Mouse (Mus musculus) bone marrow, adult 2 months (tissue): ENCODE results near the gene Rnase4. TPM values are rescaled to one million over a fixed set of nuclear protein-coding genes. Genes with fewer than 3 reads are reported as not detected.

Experiments used
- H3K27ac ChIP-seq: fragments of 200-500 bp; 2 replicates; pipeline ENCODE4 v1.5.1; 2012; ENCODE audit warnings: low read depth, mild to moderate bottlenecking, control low read depth, inconsistent platforms, low read length; ENCODE audit not compliant: control insufficient read depth, poor library complexity, insufficient read depth
- H3K4me1 ChIP-seq: fragments of 200-500 bp; 2 replicates; pipeline ENCODE4 v1.6.1; 2011; ENCODE audit warnings: low read length; ENCODE audit not compliant: control insufficient read depth, insufficient read depth
- H3K4me3 ChIP-seq: fragments of 200-500 bp; replicated peaks from 2 replicates; pipeline ENCODE3; 2011; ENCODE audit warnings: mild to moderate bottlenecking, low read depth, low read length, control low read depth; ENCODE audit not compliant: control insufficient read depth
- CTCF ChIP-seq: fragments of 200-500 bp; IDR thresholded peaks from 2 replicates; pipeline ENCODE4 v1.5.1; 2011; ENCODE audit warnings: low read length, control low read depth; ENCODE audit not compliant: control insufficient read depth, insufficient read depth
- POLR2A ChIP-seq: fragments of 200-500 bp; IDR thresholded peaks from 2 replicates; pipeline ENCODE4 v1.6.1; 2011; ENCODE audit warnings: low read depth, mild to moderate bottlenecking, control low read depth, low read length, borderline replicate concordance; ENCODE audit not compliant: control insufficient read depth
- WGBS: fragments of 180-500 bp; shearing (Covaris S2); methylation state at CpG from one replicate; pipeline ENCODE4 v1.1.7; 2018; 5-methylcytosine and 5-hydroxymethylcytosine counted together
- polyA plus RNA-seq: library from polyadenylated mRNA; stranded (reverse); fragments of >200 nt; gene quantifications from 2 replicates; pipeline ENCODE4 v1.2.4, GENCODE M21; 2011; ENCODE audit warnings: low replicate concordance; ENCODE audit not compliant: missing spikeins, insufficient read depth, insufficient read length

Rnase4 gene
- polyA plus RNA-seq, 1 experiment, result 8.7 TPM

DNA sequence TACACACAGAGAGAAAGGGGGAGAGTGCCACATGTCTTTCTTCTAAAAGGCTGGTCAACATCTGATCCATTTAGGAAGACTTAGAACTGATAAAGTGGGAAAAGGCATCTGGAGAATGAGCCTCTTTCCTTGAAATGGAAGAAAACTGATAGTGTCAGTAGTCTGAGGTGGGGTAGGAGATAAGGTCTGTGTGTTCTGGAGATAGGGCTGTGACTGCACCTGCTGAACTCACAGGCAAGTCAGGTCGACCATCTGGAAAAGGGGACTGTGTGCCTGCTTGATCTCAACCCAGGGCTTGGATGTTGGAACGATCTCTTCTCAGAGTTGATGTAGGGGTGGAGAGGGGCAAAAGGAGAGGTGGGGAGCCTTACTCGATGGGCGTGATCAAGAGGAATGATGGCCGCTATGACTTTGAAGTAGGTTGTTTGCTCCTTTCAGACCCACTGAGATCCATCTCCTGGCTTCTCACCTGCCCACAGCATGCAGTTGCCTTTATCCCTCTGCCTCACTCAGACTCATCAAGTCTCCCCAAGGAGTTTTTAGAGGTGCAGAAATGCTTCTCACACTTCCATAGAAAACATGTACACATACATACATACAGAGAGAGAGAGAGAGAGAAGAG lies 61.5 kb downstream of the Rnase4 start:
- no peak for TF ChIP-seq CTCF
- no peak for TF ChIP-seq POLR2A
- 72% methylated on average over 5 of the region's 5 CpGs for WGBS
- Histone ChIP-seq H3K4me1 (peaks cover 1% of the 10 kb centered on the region; the same call in 1 of the 2 replicates), H3K27ac (no peak overlapping the region), H3K4me3 (no peak overlapping the region)

Other genes with a start within 250 kb of the Rnase4 start
- gene Tep1, start 220.5 kb upstream of the Rnase4 start, polyA plus RNA-seq, result 60.8 and 102 TPM in 2 replicates
- gene Klhl33, start 193.6 kb upstream of the Rnase4 start, polyA plus RNA-seq, result 0.29 TPM in 1 of 2 replicates, not detected in the other
- 43.6 and 67.6 TPM in 2 replicates for gene Osgep, start 166.2 kb upstream of the Rnase4 start, polyA plus RNA-seq
- gene Apex1, start 166.1 kb upstream of the Rnase4 start, polyA plus RNA-seq, result 18.1 and 41.6 TPM in 2 replicates
- gene Pip4p1, start 160.2 kb upstream of the Rnase4 start, polyA plus RNA-seq, result 33.3 and 67.6 TPM in 2 replicates
- gene Pnp, start 160.0 kb upstream of the Rnase4 start, polyA plus RNA-seq, result 112 and 145 TPM in 2 replicates
- gene Gm49342, start 146.6 kb upstream of the Rnase4 start, polyA plus RNA-seq, result 21.3 TPM in 1 of 2 replicates, not detected in the other
- 70.8 and 109 TPM in 2 replicates for gene Pnp2, start 135.1 kb upstream of the Rnase4 start, polyA plus RNA-seq
- gene Rnase10, start 83.3 kb upstream of the Rnase4 start, polyA plus RNA-seq, result not detected in 2 replicates
- not detected in 2 replicates for gene Rnase9, start 49.2 kb upstream of the Rnase4 start, polyA plus RNA-seq
- gene Rnase11, start 40.9 kb upstream of the Rnase4 start, polyA plus RNA-seq, result not detected in 2 replicates
- 4.9 TPM in 1 of 2 replicates, not detected in the other for gene Rnase12, start 33.4 kb upstream of the Rnase4 start, polyA plus RNA-seq
- gene Olfr750, start 16.6 kb upstream of the Rnase4 start, polyA plus RNA-seq, result not detected in 2 replicates
- gene Ang, start 73 bp downstream of the Rnase4 start, polyA plus RNA-seq, result 4.4 and 7.2 TPM in 2 replicates
- gene Eddm3b, start 23.3 kb downstream of the Rnase4 start, polyA plus RNA-seq, result not detected in 2 replicates
- gene Rnase6, start 32.8 kb downstream of the Rnase4 start, polyA plus RNA-seq, result 11.6 and 19.4 TPM in 2 replicates
- gene Rnase1, start 55.7 kb downstream of the Rnase4 start, polyA plus RNA-seq, result not detected in 2 replicates
- gene Rnase2b, start 71.2 kb downstream of the Rnase4 start, polyA plus RNA-seq, result not detected in 2 replicates
- gene Ang2, start 108.1 kb downstream of the Rnase4 start, polyA plus RNA-seq, result not detected in 2 replicates
- gene Ear14, start 112.3 kb downstream of the Rnase4 start, polyA plus RNA-seq, result not detected in 2 replicates
- gene Rnase2a, start 165.0 kb downstream of the Rnase4 start, polyA plus RNA-seq, result 1.5 TPM in 1 of 2 replicates, not detected in the other